Mouse (Mus musculus) kidney, embryonic 15.5 days (tissue): ENCODE data around the gene Spag9. TPM values are rescaled to one million over a fixed set of nuclear protein-coding genes. Genes with fewer than 3 reads are reported as not detected.
A peak's percentile ranks its signal among the peaks of the same experiment; 100 is the strongest.

Experiments used
- ATAC-seq: fragments of 200-750 bp; cut with Nextera tagmentation; replicated peaks from 2 replicates; pipeline ENCODE4 v1.8.0; 2017; ENCODE audit warnings: moderate TSS enrichment; ENCODE audit not compliant: low FRiP score
- H3K27ac ChIP-seq: fragments of 300-500 bp; sonication (generic); 2 replicates; pipeline ENCODE4 v1.5.1; 2015; ENCODE audit warnings: mild to moderate bottlenecking, inconsistent platforms
- H3K27me3 ChIP-seq: fragments of 300-500 bp; sonication (generic); 2 replicates; pipeline ENCODE4 v1.6.1; 2015; ENCODE audit warnings: inconsistent platforms
- H3K36me3 ChIP-seq: fragments of 300-500 bp; sonication (generic); 2 replicates; pipeline ENCODE4 v1.6.1; 2015; ENCODE audit warnings: inconsistent platforms
- H3K4me1 ChIP-seq: fragments of 300-500 bp; sonication (generic); 2 replicates; pipeline ENCODE4 v1.6.1; 2015; ENCODE audit warnings: inconsistent platforms
- H3K4me2 ChIP-seq: fragments of 300-500 bp; sonication (generic); 2 replicates; pipeline ENCODE4 v1.6.1; 2015; ENCODE audit warnings: moderate library complexity, mild to moderate bottlenecking, inconsistent platforms
- H3K4me3 ChIP-seq: fragments of 300-500 bp; sonication (generic); replicated peaks from 2 replicates; pipeline ENCODE4 v1.5.1; 2015; ENCODE audit warnings: mild to moderate bottlenecking, inconsistent platforms
- H3K9ac ChIP-seq: fragments of 300-500 bp; sonication (generic); 2 replicates; pipeline ENCODE4 v1.6.1; 2015; ENCODE audit warnings: mild to moderate bottlenecking, inconsistent platforms
- H3K9me3 ChIP-seq: fragments of 300-500 bp; sonication (generic); replicated peaks from 2 replicates; pipeline ENCODE4 v1.6.1; 2016; ENCODE audit warnings: inconsistent platforms
- WGBS: fragments of 180-500 bp; shearing (Covaris S2); methylation state at CpG from one replicate; pipeline ENCODE4 v1.1.7; 2015; ENCODE audit warnings: mixed read lengths; 5-methylcytosine and 5-hydroxymethylcytosine counted together
- polyA plus RNA-seq: library from polyadenylated mRNA; unstranded; fragments of >200 nt; fragmentation: Nextera tagmentation; extraction: Ambion mirVana; gene quantifications from 2 replicates; pipeline ENCODE4 v1.2.1, GENCODE M21; 2015

Gene Spag9
- 35.1 and 37.2 TPM in 2 replicates for polyA plus RNA-seq

DNA sequence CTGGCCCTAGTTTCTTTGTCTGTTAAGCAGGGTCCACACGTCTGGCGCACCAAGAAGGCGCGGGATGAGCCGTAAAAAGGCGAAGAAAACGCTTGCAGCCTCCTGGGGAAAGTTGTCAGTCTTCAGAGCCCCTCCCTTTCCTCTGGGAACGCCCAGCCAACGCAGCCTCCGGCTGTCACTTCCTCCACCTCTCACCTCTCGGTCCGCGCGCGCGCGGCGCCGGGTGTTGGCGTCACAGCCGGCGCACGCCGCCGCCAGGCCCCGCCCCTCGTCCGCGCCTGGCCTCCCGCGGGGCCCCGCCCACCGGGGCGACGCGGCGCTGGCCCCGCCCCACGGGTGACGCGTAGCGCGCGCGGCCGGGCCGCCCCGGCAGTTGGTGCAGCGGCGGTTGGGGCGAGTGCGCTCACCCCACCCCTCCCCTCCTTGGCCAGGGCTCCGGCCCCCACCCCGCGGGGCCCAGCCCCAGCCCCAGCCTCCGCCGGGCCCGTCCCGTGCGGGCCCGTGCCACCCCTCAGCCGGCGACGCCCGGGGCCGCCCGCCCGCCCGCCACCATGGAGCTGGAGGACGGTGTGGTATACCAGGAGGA is at the start of gene Spag9:
Gene Spag9 (plus strand): TSS at position 372 of the 586 bp plus-strand sequence.
- Histone ChIP-seq H3K27ac (peak within 1 kb of the TSS; percentile 98), H3K4me1 (peaks cover 26% of the 10 kb centered on the region), H3K4me3 (peak within 1 kb of the TSS; percentile 84), H3K27me3 (0 out of 2 replicates have a peak, but pooled peaks cover 2% of the 10 kb centered on the region), H3K9ac (peak within 1 kb of the TSS; percentile 90), H3K36me3 (no peaks in the 10 kb centered on the region), H3K9me3 (no peaks in the 10 kb centered on the region), H3K4me2 (peak within 1 kb of the TSS; percentile 81)
- peak; percentile 95 for ATAC-seq
- WGBS, result under 1% methylated on average over 67 of the region's 70 CpGs

DNA sequence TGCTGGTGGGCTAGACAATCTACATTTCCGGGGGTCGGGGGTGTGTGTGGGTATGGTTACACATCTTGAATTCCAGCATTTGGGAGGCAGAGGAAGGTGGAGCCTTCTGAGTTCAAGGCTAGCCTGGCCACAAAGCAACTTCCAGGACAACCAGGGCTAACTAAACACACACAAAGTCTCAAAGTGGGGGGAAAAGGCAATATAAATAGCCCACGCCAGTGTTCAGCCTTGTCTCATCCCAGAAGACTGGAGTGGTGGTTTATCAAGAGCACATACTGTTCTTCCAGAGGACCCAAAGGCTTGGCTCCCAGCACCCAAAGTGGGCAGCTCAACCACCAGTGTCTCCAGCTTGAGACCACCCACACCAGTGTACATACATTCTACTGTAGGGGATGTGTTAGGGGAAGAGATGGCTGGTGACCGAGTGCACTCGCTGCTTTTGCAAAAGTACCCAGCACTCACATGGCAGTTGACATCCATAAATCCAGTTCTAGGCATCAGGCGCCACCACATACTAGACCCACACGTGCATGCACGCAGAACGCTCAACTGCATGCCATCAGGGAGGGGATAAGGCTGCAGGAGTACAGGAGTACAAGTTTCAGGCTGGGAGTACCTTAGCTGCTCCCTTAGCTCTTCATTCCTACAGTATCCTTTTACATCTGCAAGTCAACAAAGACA is 46.9 kb upstream of the Spag9 start:
- H3K36me3 ChIP-seq, result peaks cover 62% of the 10 kb centered on the region
- H3K27ac ChIP-seq, result no peak overlapping the region
- no peaks in the 10 kb centered on the region for H3K27me3 ChIP-seq
- H3K4me1 ChIP-seq, result peaks cover 28% of the 10 kb centered on the region
- no peak overlapping the region for H3K4me2 ChIP-seq
- ATAC-seq, result no peak
- no peak overlapping the region for H3K4me3 ChIP-seq
- WGBS, result 82% methylated on average over 9 of the region's 9 CpGs
- no peak overlapping the region for H3K9ac ChIP-seq
- no peaks in the 10 kb centered on the region for H3K9me3 ChIP-seq

DNA sequence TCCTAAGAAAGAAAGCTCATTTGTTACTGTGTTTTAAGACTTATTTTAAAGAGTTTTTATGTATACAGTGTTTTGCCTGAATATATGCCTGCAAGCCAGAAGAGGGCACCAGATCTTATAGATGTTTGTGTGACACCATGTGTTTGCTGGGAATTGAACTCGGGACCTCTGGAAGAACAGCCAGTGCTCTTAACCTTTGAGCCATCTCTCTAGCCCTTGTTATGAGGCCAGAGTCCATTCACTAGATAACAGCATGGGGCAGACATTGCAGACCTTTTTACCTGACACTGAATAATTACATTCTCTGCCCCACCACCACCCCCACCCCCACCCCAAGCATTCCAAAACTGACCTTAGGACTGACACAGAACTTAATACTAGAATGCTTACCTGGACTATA is 45.8 kb upstream of the Spag9 start:
- Histone ChIP-seq H3K4me1 (peaks cover 35% of the 10 kb centered on the region), H3K27me3 (no peaks in the 10 kb centered on the region), H3K36me3 (peaks cover 63% of the 10 kb centered on the region), H3K9ac (no peak overlapping the region), H3K4me3 (no peak overlapping the region), H3K9me3 (no peaks in the 10 kb centered on the region), H3K27ac (no peak overlapping the region), H3K4me2 (no peak overlapping the region)
- WGBS, result 97% methylated on average over 1 of the region's 1 CpGs
- no peak for ATAC-seq

DNA sequence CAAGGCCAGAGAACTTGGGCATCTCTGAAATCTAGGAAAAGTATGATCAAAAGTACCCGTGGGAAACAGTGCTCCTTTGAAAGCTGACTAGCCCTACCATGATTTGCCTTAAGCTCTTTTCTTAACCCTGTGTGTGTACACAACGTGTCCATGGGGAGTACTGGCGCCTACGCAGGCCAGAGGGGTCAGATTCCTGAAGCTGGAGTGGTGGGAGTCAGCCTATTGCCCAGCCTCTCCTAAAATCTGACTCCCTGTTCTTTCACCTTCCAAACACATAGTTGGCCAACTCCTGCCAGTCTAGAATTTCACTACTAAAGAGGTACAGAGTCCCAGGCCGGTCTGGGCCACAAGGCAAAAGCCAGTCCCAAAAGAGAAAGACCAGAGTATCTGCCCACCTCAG is 43.5 kb upstream of the Spag9 start:
- Histone ChIP-seq H3K4me1 (peaks cover 41% of the 10 kb centered on the region), H3K9me3 (no peaks in the 10 kb centered on the region), H3K4me3 (peak overlapping the region; percentile 5; the same call in 1 of the 2 replicates), H3K9ac (no peak overlapping the region), H3K27ac (peak overlapping the region; percentile 37; the same call in 1 of the 2 replicates), H3K4me2 (peak overlapping the region; percentile 35), H3K27me3 (no peaks in the 10 kb centered on the region), H3K36me3 (peaks cover 64% of the 10 kb centered on the region)
- whole genome bisulfite sequencing, result 35% methylated on average over 5 of the region's 5 CpGs
- no peak for ATAC-seq

DNA sequence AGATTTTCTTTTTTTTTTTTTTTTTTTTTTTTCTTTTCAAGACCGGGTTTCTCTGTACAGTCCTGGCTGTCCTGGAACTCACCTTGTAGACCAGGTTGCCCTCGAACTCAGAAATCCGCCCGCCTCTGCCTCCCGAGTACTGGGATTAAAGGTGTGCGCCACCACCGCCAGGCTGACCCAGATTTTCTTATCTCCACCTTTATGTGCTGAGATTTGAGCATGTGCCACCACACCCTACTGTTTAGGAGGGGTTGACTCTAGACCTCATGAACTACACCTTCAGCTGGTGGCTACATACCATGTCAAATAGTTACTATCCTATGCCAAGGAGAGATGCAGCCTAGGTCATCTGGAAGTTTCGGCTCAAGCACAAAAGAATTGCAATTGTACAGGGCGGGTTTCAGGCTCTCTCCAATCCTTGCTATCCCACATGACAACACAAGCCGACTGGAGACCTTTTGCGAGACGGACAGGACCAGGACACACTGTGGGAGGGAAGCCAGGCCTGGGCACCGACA is 41.1 kb upstream of the Spag9 start:
- Histone ChIP-seq H3K4me2 (peak overlapping the region; percentile 87), H3K9ac (peak overlapping the region; percentile 71), H3K36me3 (peaks cover 68% of the 10 kb centered on the region), H3K27me3 (no peaks in the 10 kb centered on the region), H3K4me3 (peak overlapping the region; percentile 72), H3K4me1 (peaks cover 40% of the 10 kb centered on the region), H3K9me3 (no peaks in the 10 kb centered on the region), H3K27ac (peak overlapping the region; percentile 95)
- ATAC-seq, result no peak
- 38% methylated on average over 13 of the region's 13 CpGs for WGBS

DNA sequence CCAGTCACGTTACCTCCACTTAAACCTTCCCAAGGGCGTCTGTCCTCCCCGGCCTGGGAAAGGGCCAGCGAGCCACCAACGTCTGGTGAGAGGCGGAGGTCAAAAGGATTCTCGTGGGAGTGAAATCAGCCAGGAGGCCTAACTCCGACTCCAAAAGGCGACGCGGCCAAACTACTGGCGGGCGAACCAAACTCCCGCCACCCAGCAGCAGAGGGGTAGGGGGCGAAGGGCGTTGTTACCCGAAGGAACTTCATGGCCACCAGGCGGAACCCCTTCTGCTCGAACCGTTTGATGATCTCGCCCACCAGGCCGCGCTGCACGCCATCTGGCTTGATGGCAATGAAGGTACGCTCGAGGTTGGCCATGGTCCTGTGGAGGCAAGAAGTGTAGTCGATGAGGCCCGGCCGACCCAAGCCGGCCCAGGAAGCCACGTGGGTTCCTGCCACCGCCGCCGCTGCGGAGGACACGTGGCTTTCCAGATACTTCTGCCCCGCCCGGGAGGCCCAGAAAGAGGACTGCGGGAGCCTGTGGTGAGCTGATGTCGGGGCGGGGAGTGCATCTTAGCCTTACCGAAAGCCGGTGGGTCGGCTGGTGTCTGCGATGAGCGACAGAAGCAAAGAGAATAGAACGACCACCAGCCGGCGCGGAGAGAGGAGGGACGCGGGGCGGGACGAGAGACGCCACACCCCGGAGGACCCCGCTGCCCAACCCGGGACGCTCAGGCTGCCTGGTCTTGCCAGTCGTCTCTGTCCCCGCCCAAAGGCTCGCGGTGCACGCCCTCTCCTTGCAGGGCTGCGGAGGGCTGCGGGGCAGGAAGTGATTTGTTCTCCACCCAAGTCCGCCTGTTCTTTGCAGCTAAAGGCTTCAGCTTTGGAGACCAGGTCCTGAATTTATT is 40.4 kb upstream of the Spag9 start:
- peaks cover 40% of the 10 kb centered on the region for H3K4me1 ChIP-seq
- H3K4me3 ChIP-seq, result peak overlapping the region; percentile 72
- under 1% methylated on average over 67 of the region's 67 CpGs for WGBS
- H3K36me3 ChIP-seq, result peaks cover 68% of the 10 kb centered on the region
- H3K9ac ChIP-seq, result peak overlapping the region; percentile 71
- peak overlapping the region; percentile 95 for H3K27ac ChIP-seq
- peak overlapping the region; percentile 87 for H3K4me2 ChIP-seq
- H3K27me3 ChIP-seq, result no peaks in the 10 kb centered on the region
- ATAC-seq, result peak; percentile 98
- no peaks in the 10 kb centered on the region for H3K9me3 ChIP-seq

DNA sequence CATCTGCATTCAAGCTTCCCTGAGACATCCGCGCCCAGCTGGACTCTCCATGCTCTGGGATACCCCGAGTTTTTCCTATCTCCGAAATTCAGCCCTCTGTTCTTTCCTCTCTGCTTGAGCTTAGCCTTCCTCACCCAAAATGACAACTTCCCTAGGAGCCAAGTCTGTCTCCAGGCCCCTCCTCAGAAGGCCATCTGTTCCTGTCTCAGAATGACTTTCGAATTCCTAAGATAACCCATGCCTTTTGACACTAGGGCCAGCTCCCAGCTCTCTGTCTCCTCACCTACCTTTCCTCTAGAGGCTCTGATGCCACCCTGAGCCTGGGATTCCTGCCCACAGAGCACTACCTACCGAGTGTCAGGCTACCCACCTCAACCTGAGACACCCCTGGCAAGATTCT is 39.7 kb upstream of the Spag9 start, which contains the start of gene Nme2:
Gene Nme2 (minus strand): TSS at position 101 of the 400 bp plus-strand sequence.
- Histone ChIP-seq H3K27ac (peak within 1 kb of the TSS; percentile 95), H3K4me3 (peak within 1 kb of the TSS; percentile 72), H3K9me3 (no peaks in the 10 kb centered on the region), H3K4me2 (peak within 1 kb of the TSS; percentile 87), H3K9ac (peak within 1 kb of the TSS; percentile 71), H3K36me3 (peaks cover 68% of the 10 kb centered on the region), H3K27me3 (no peaks in the 10 kb centered on the region), H3K4me1 (peaks cover 40% of the 10 kb centered on the region)
- peak; percentile 17; the same call in 1 of the 2 replicates for ATAC-seq
- under 1% methylated on average over 6 of the region's 6 CpGs for WGBS

DNA sequence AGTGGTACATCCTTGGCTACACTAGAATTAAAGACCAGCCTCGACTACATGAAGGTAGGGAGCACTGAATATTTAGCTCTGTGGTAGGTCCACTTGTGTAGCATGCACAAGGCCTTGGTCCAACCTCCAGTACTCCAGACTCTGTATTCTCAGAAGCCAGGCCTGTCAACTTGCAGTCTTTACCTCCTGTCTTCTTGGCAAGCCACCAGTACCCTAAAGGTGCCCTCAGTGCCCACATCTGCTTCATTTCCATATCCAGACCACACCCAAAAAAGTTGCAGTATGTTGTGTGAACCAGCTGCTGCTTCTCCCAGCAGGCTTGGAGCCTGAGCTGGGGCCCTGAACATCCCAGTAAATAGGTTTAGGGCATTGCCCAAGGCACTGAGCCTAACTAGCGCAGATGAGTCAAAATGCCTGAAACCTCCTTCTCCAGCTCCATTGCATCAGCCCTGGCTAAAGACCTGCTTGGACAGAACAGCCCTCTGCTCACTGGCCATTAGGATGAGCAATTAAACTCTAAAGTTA is 38.8 kb upstream of the Spag9 start:
- Histone ChIP-seq H3K4me2 (no peak overlapping the region), H3K27me3 (no peaks in the 10 kb centered on the region), H3K4me1 (peaks cover 37% of the 10 kb centered on the region), H3K36me3 (peaks cover 66% of the 10 kb centered on the region), H3K9me3 (no peaks in the 10 kb centered on the region), H3K9ac (no peak overlapping the region), H3K4me3 (no peak overlapping the region), H3K27ac (no peak overlapping the region)
- WGBS, result 85% methylated on average over 2 of the region's 2 CpGs
- ATAC-seq, result no peak

DNA sequence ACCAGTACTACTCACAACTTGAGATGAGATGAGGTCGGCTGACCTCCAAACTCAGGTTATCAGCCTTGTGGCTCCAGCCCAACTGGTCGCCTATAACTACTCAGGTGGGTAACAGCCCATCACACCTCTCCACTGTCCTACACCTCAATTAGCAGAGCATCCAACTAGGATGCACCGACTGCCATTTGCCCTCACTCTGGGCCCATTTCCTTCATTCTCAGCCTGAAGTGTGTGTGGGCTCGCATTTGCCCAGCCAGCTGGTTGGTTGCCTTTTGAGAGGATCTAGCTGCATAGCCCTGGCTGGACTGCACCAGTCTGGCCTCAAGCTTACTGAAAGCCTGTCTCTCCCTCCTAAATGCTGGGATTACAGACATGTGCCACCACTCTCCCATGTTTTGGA is 38.1 kb upstream of the Spag9 start:
- no peak overlapping the region for H3K4me3 ChIP-seq
- H3K27ac ChIP-seq, result no peak overlapping the region
- ATAC-seq, result no peak
- peaks cover 67% of the 10 kb centered on the region for H3K36me3 ChIP-seq
- no peaks in the 10 kb centered on the region for H3K9me3 ChIP-seq
- no peak overlapping the region for H3K4me2 ChIP-seq
- WGBS, result 65% methylated on average over 4 of the region's 4 CpGs
- peaks cover 30% of the 10 kb centered on the region for H3K4me1 ChIP-seq
- no peak overlapping the region for H3K9ac ChIP-seq
- H3K27me3 ChIP-seq, result no peaks in the 10 kb centered on the region

DNA sequence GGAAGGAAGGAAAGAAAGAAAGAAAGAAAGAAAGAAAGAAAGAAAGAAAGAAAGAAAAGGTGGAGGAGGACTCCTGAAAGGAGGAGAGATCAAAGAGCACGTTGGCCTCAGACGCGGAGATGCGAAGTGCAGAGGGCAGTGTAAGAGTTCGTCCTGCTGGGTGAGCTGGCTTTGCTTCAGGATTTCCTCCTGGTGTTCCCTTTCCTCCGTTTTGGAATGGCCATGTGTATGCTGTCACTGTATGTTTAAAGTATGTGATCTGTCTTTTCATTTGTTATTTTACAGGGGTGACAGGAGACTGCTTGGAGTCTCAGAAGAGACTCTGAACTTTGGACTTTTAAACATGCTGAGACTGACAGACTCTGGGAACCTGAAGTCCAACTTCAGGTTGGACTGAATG is 34.4 kb upstream of the Spag9 start:
- H3K4me3 ChIP-seq, result no peak overlapping the region
- H3K27me3 ChIP-seq, result no peaks in the 10 kb centered on the region
- H3K27ac ChIP-seq, result no peak overlapping the region; the same call in 1 of the 2 replicates
- no peak overlapping the region for H3K4me2 ChIP-seq
- no peak for ATAC-seq
- no peak overlapping the region for H3K9ac ChIP-seq
- H3K4me1 ChIP-seq, result peaks cover 5% of the 10 kb centered on the region
- no peaks in the 10 kb centered on the region for H3K9me3 ChIP-seq
- H3K36me3 ChIP-seq, result peaks cover 87% of the 10 kb centered on the region
- WGBS, result 90% methylated on average over 6 of the region's 6 CpGs

DNA sequence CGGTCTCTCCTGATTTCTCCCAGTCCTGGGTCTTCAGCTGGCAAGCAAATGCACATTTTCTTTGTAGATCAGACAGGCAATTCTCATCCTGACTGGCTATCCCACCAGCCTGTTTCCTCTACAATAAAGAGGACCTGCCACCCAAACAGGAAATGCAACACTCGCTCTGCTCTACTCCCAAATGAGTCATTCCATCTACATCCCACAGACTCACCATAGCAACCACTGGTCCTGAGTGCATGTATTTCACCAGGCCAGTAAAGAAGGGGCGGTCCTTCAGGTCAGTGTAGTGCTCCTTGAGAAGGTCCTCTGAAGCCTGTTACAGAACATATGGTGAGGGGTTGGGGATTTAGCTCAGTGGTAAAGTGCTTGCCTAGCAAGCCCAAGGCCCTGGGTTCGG is 32.9 kb upstream of the Spag9 start:
- peaks cover 10% of the 10 kb centered on the region for H3K4me1 ChIP-seq
- no peak overlapping the region for H3K9ac ChIP-seq
- no peaks in the 10 kb centered on the region for H3K9me3 ChIP-seq
- no peak overlapping the region for H3K4me3 ChIP-seq
- no peak overlapping the region for H3K27ac ChIP-seq
- WGBS, result 91% methylated on average over 4 of the region's 4 CpGs
- H3K36me3 ChIP-seq, result peaks cover 80% of the 10 kb centered on the region
- no peaks in the 10 kb centered on the region for H3K27me3 ChIP-seq
- no peak overlapping the region for H3K4me2 ChIP-seq
- no peak for ATAC-seq
